23 mouse cellular contexts compared by ENCODE assay signal in the genomic region with DNA sequence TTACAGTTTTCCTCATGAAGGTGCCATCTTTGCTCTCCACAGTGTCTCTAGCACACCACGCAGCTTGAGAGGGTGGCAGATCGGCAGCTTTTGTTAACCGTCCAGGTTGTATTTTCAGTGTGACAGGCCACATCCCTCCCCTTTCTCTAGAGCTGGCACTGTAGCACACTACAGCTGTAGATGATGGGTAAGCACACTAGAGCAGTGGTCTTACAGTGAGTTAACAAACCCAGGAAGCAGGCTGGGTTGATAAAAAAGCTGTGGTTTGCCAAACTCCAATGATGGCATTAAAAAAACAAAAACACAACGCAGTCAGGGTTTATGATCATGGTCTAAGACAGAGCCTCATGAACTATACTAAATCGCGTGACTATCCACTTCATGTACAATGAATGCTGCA. TPM values are rescaled to one million over a fixed set of nuclear protein-coding genes. Genes with fewer than 3 reads are reported as not detected.
DNase-seq lines count a peak whose midpoint lies in the region; ATAC-seq and TF ChIP-seq lines count a peak whose summit lies in the region.
"Had no signal": no experiment of that assay in that cellular context is flagged by ENCODE, and none has a peak within 500 bp of the region (broad histone marks: within the 10 kb centered on the region; RNA-seq: fewer than 3 reads in every experiment).

No protein-coding gene starts in this region.

- 94% methylated on average over 6 of the region's 6 CpGs for WGBS in heart, embryonic 10.5 days
- WGBS in heart, embryonic 12.5 days: 90% methylated on average over 6 of the region's 6 CpGs
- 96% methylated on average over 6 of the region's 6 CpGs for WGBS in hindbrain, embryonic 10.5 days

- no peaks in the 10 kb centered on the region for H3K79me2 ChIP-seq in myocyte (ENCODE audit: control insufficient read depth, insufficient read depth)

- no peaks in the 10 kb centered on the region for H3K9me3 ChIP-seq in heart, embryonic 10.5 days
- no peaks in the 10 kb centered on the region for H3K9me3 ChIP-seq in heart, embryonic 12.5 days (replicated peaks)
- no peaks in the 10 kb centered on the region for H3K9me3 ChIP-seq in megakaryocyte, embryonic 14.5 days
- H3K9me3 ChIP-seq in hindbrain, embryonic 10.5 days: no peaks in the 10 kb centered on the region
- H3K9me3 ChIP-seq: forebrain, embryonic 10.5 days; hindbrain, embryonic 15.5 days had no signal

- H3K27ac ChIP-seq in heart, embryonic 10.5 days: no peak overlapping the region
- no peak overlapping the region for H3K27ac ChIP-seq in heart, embryonic 12.5 days (ENCODE audit: poor library complexity, severe bottlenecking)
- no peak overlapping the region for H3K27ac ChIP-seq in hindbrain, embryonic 10.5 days
- H3K27ac ChIP-seq: forebrain, embryonic 10.5 days; gastrocnemius, adult 2 months; hindbrain, embryonic 15.5 days had no signal

- no peaks in the 10 kb centered on the region for H3K27me3 ChIP-seq in heart, embryonic 10.5 days (ENCODE audit: insufficient read depth, poor library complexity, severe bottlenecking)
- no peaks in the 10 kb centered on the region for H3K27me3 ChIP-seq in heart, embryonic 12.5 days (replicated peaks)
- no peaks in the 10 kb centered on the region for H3K27me3 ChIP-seq in megakaryocyte, embryonic 14.5 days (replicated peaks)
- no peaks in the 10 kb centered on the region for H3K27me3 ChIP-seq in myocyte (ENCODE audit: control insufficient read depth, insufficient read depth, insufficient read length)
- H3K27me3 ChIP-seq in hindbrain, embryonic 10.5 days (ENCODE audit: insufficient read depth, poor library complexity, severe bottlenecking): no peaks in the 10 kb centered on the region
- H3K27me3 ChIP-seq: hindbrain, embryonic 15.5 days had no signal

- no peak overlapping the region for H3K9ac ChIP-seq in heart, embryonic 12.5 days
- H3K9ac ChIP-seq: forebrain, postnatal 0 days; hindbrain, embryonic 15.5 days had no signal

- no peak overlapping the region for H3K4me2 ChIP-seq in heart, embryonic 12.5 days
- peak overlapping the region; percentile 56 for H3K4me2 ChIP-seq in myocyte (ENCODE audit: low read depth)
- H3K4me2 ChIP-seq: hindbrain, embryonic 15.5 days had no signal

- peaks cover 8% of the 10 kb centered on the region for H3K4me1 ChIP-seq in heart, embryonic 10.5 days
- H3K4me1 ChIP-seq in heart, embryonic 12.5 days (replicated peaks): peaks cover 9% of the 10 kb centered on the region
- peaks cover 36% of the 10 kb centered on the region for H3K4me1 ChIP-seq in megakaryocyte, embryonic 14.5 days
- H3K4me1 ChIP-seq in hindbrain, embryonic 10.5 days (replicated peaks): peaks cover 7% of the 10 kb centered on the region

- TF ChIP-seq POLR2A in myocyte (IDR thresholded peaks at IDR 0.05; ENCODE audit: insufficient read length, low read depth): no peak

- ATAC-seq in heart, embryonic 12.5 days (ENCODE audit: insufficient number of reproducible peaks, low FRiP score): no peak
- ATAC-seq in megakaryocyte, adult 5-6 weeks (ENCODE audit: poor library complexity, severe bottlenecking): no peak
- peak; percentile 83 for ATAC-seq in common myeloid progenitor, adult 5-6 weeks (replicated peaks; ENCODE audit: low read depth, poor library complexity, severe bottlenecking)
- ATAC-seq: CD4-positive, CD25-positive, alpha-beta regulatory T cell, adult 4 months; forebrain, postnatal 0 days; inflammation-experienced regulatory T-cells, adult 6 months; intestine, embryonic 16.5 days had no signal

- H3K4me3 ChIP-seq in heart, embryonic 10.5 days: no peak overlapping the region
- H3K4me3 ChIP-seq in heart, embryonic 12.5 days: no peak overlapping the region
- peak overlapping the region; percentile 33 for H3K4me3 ChIP-seq in megakaryocyte, embryonic 14.5 days (replicated peaks)
- no peak overlapping the region for H3K4me3 ChIP-seq in myocyte
- H3K4me3 ChIP-seq in hindbrain, embryonic 10.5 days: no peak overlapping the region
- H3K4me3 ChIP-seq: forebrain, embryonic 10.5 days; gastrocnemius, adult 2 months; hindbrain, embryonic 15.5 days had no signal

- DNase-seq in heart, embryonic 10.5 days (ENCODE audit: low spot score): peak; percentile 5
- no peak for DNase-seq in adrenal gland, adult (ENCODE audit: inconsistent age in 2 of 2, low spot score in 1 of 2)
- DNase-seq in hindbrain, embryonic 10.5 days (ENCODE audit: low spot score): no peak
- DNase-seq: adrenal gland, adult 8-10 months; adrenal gland, postnatal 25 days; cerebellum, adult 11-12 months; cerebellum, adult 8-10 months; cerebellum, postnatal 10 days; cerebellum, postnatal 36 days; forebrain, postnatal 0 days; gastrocnemius, adult 2 months; gastrocnemius, postnatal 14 days; heart, adult 18-20 months had no signal

- peaks cover 31% of the 10 kb centered on the region for H3K36me3 ChIP-seq in heart, embryonic 10.5 days
- H3K36me3 ChIP-seq in heart, embryonic 12.5 days: peaks cover 35% of the 10 kb centered on the region
- peaks cover 70% of the 10 kb centered on the region for H3K36me3 ChIP-seq in megakaryocyte, embryonic 14.5 days (replicated peaks; ENCODE audit: low read length)
- H3K36me3 ChIP-seq in myocyte (ENCODE audit: control insufficient read depth, insufficient read depth): peaks cover 10% of the 10 kb centered on the region
- H3K36me3 ChIP-seq in hindbrain, embryonic 10.5 days: peaks cover 35% of the 10 kb centered on the region

- H3ac ChIP-seq in myocyte (ENCODE audit: control insufficient read depth, insufficient read length): no peak overlapping the region

TF ChIP-seq in myocyte, 11 proteins besides CTCF, POLR2A, EP300 and RAD21:
- no peak for TF ChIP-seq MYOG (IDR thresholded peaks at IDR 0.05; ENCODE audit: control insufficient read depth in 1 of 3, insufficient read depth in 1 of 3, insufficient read length in 2 of 3, low read depth in 2 of 3)
- no peak for TF ChIP-seq E2F4 (IDR thresholded peaks at IDR 0.05; ENCODE audit: insufficient read depth)
- no peak for TF ChIP-seq TCF12 (IDR thresholded peaks at IDR 0.05; ENCODE audit: insufficient read depth, poor library complexity, severe bottlenecking)
- TF ChIP-seq CEBPB (IDR thresholded peaks at IDR 0.05; ENCODE audit: insufficient read depth, poor library complexity, severe bottlenecking): no peak
- no peak for TF ChIP-seq TCF3 (IDR thresholded peaks at IDR 0.05; ENCODE audit: insufficient read length, low read depth)
- no peak for TF ChIP-seq MYOD1 (IDR thresholded peaks at IDR 0.05; ENCODE audit: control insufficient read depth in 1 of 3, insufficient read length in 2 of 3, low read depth in 2 of 3)
- no peak for TF ChIP-seq REST (IDR thresholded peaks at IDR 0.05; ENCODE audit: insufficient read depth, insufficient read length)
- TF ChIP-seq MAX (IDR thresholded peaks at IDR 0.05; ENCODE audit: low read depth): no peak
- TF ChIP-seq USF1 (IDR thresholded peaks at IDR 0.05; ENCODE audit: low read depth): no peak
- TF ChIP-seq SRF (IDR thresholded peaks at IDR 0.05; ENCODE audit: control insufficient read depth, insufficient read length, low read depth): no peak
- no peak for TF ChIP-seq POLR2AphosphoS2 (IDR thresholded peaks at IDR 0.05; ENCODE audit: insufficient read length, low read depth)

RNA-seq across cellular contexts. Expression of a gene that starts 45.9 kb away (rescaled TPM):
- polyA plus RNA-seq in heart, embryonic 10.5 days (2016; fragmentation: Nextera tagmentation; extraction: Ambion mirVana): 65.2 and 69.7 TPM in 2 replicates
- 53.8 and 59.1 TPM in 2 replicates for polyA plus RNA-seq in heart, embryonic 12.5 days (2016; fragmentation: Nextera tagmentation; extraction: Ambion mirVana)
- polyA plus RNA-seq in megakaryocyte, embryonic 14.5 days (2012; ENCODE audit: insufficient read depth, low replicate concordance): 8.3 and 22.8 TPM in 2 replicates
- 39.2 and 41.2 TPM in 2 replicates for total RNA-seq in megakaryocyte, adult 5-6 weeks (2015)
- total RNA-seq in megakaryocyte, adult 5-6 weeks (2017): 30.2 and 33.9 TPM in 2 replicates
- total RNA-seq in common myeloid progenitor, adult 5-6 weeks (2017): 66.2 and 81.4 TPM in 2 replicates
- 20.3 TPM for polyA plus RNA-seq in myocyte (2012; fragmentation: generic; extraction: Trizol)
- 49.7 and 65.0 TPM in 2 replicates for polyA plus RNA-seq in hindbrain, embryonic 10.5 days (2016; fragmentation: Nextera tagmentation; extraction: Ambion mirVana)
